Mouse (Mus musculus) hindbrain, embryonic 11.5 days (tissue): ENCODE data around the gene Rufy2. TPM values are rescaled to one million over a fixed set of nuclear protein-coding genes. Genes with fewer than 3 reads are reported as not detected.

Source experiments
- ATAC-seq: fragments of 200-750 bp; cut with Nextera tagmentation; 2 replicates; pipeline ENCODE4 v1.8.0; 2017; ENCODE audit warnings: mild to moderate bottlenecking, moderate TSS enrichment, moderate library complexity; ENCODE audit not compliant: low FRiP score
- DNase-seq: peaks from one replicate; pipeline ENCODE4 v3.0.0-alpha.2; 2015; ENCODE audit warnings: low spot score
- H3K27ac ChIP-seq: fragments of 300-500 bp; sonication (generic); 2 replicates; pipeline ENCODE4 v1.5.1; 2014; ENCODE audit warnings: mild to moderate bottlenecking, low read depth, low read length
- H3K27me3 ChIP-seq: fragments of 300-500 bp; sonication (generic); 2 replicates; pipeline ENCODE4 v1.6.1; 2014; ENCODE audit warnings: mild to moderate bottlenecking, low read length, moderate library complexity, mixed read lengths; ENCODE audit not compliant: control insufficient read depth, insufficient read depth
- H3K36me3 ChIP-seq: fragments of 300-500 bp; sonication (generic); 2 replicates; pipeline ENCODE4 v1.6.1; 2014; ENCODE audit warnings: mild to moderate bottlenecking, low read length, moderate library complexity, mixed read lengths; ENCODE audit not compliant: control insufficient read depth, insufficient read depth
- H3K4me1 ChIP-seq: fragments of 300-500 bp; sonication (generic); replicated peaks from 2 replicates; pipeline ENCODE4 v1.6.1; 2014; ENCODE audit warnings: low read length, mixed read lengths; ENCODE audit not compliant: control insufficient read depth, insufficient read depth
- H3K4me2 ChIP-seq: fragments of 300-500 bp; sonication (generic); replicated peaks from 2 replicates; pipeline ENCODE4 v1.6.1; 2014; ENCODE audit warnings: mild to moderate bottlenecking, low read depth, low read length
- H3K4me3 ChIP-seq: fragments of 300-500 bp; sonication (generic); 2 replicates; pipeline ENCODE4 v1.5.1; 2014; ENCODE audit warnings: low read depth, low read length
- H3K9ac ChIP-seq: fragments of 300-500 bp; sonication (generic); 2 replicates; pipeline ENCODE4 v1.6.1; 2014; ENCODE audit warnings: low read depth, low read length
- H3K9me3 ChIP-seq: fragments of 300-500 bp; sonication (generic); 2 replicates; pipeline ENCODE4 v1.6.1; 2016; ENCODE audit warnings: low read length; ENCODE audit not compliant: control insufficient read depth
- WGBS: fragments of 180-500 bp; shearing (Covaris S2); extraction: QIAGEN DNeasy Blood & Tissue Kit; methylation state at CpG from one replicate; pipeline ENCODE4 v1.1.7; 2014; 5-methylcytosine and 5-hydroxymethylcytosine counted together
- polyA plus RNA-seq: library from polyadenylated mRNA; unstranded; fragments of >200 nt; fragmentation: Nextera tagmentation; extraction: Ambion mirVana; gene quantifications from 2 replicates; pipeline ENCODE4 v1.2.1, GENCODE M21; 2014

Rufy2 gene
- polyA plus RNA-seq, 1 experiment from 2014 or later = 35.0 TPM

DNA sequence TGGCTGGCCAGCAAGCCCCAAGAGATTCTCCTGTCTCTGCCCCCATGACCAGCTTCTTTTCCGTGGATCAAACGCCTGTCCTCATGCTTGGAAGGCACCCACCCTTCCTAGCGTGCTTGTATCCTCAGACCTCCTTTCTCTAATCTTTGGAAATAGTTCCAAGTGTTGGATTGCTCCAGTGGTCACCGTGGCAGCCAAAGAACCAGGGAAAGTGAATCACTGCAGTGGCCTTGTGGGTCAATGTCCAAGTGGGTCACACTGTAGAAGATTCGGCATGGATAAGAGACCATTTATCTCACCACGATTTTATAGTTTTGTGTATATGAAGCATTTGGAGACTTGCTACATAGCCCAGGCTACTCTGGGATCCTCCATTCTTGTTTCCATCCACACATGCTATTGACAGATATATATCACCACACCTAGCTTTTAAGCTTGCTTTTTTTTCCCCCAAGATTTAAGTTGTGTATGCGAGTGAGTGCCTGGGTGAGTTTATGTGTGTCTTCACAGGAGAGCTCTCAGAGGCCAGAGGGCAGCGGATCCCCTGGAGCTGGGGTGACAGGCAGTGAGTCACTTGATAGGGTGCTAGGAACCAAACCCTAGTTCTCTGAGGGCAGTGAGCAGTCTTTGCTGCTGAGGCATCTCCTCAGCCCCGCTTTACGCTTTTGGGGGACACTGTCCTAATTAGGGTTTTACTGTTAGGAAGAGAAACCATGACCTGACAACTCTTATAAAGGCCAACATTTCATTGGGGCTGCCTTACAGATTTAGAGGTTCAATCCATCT, 47.5 kb downstream of the Rufy2 start:
- DNase-seq (no peak), ATAC-seq (no peak)
- no peaks in the 10 kb centered on the region for H3K9me3 ChIP-seq
- H3K27me3 ChIP-seq = no peaks in the 10 kb centered on the region
- no peaks in the 10 kb centered on the region; the same call in 1 of the 2 replicates for H3K4me1 ChIP-seq
- no peak overlapping the region for H3K9ac ChIP-seq
- no peak overlapping the region for H3K4me2 ChIP-seq
- H3K36me3 ChIP-seq = no peaks in the 10 kb centered on the region
- 86% methylated on average over 10 of the region's 10 CpGs for WGBS
- H3K4me3 ChIP-seq = no peak overlapping the region
- peak overlapping the region; percentile 100 for H3K27ac ChIP-seq

DNA sequence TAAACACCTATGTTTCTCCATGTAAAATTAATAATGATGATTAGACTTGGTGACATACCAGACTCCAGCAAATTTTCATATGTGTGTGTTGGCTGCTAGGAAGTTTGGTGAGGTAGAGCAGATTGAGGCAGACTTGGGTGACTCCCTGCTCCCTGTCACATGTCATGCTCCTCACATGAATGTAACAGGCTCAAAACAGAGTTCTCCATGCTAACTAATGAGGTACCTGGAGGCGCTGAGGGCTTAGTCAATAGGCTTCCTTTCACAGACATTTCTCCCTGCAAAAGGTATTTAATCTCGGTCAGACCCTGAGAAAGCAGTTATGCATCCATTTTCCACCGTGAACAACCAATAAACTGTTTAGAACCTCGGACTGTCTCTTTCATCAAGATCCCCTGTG, 48.4 kb downstream of the Rufy2 start:
- Histone ChIP-seq H3K36me3 (no peaks in the 10 kb centered on the region), H3K27me3 (no peaks in the 10 kb centered on the region), H3K4me1 (no peaks in the 10 kb centered on the region; the same call in 1 of the 2 replicates), H3K9me3 (no peaks in the 10 kb centered on the region), H3K27ac (no peak overlapping the region), H3K9ac (no peak overlapping the region), H3K4me2 (no peak overlapping the region), H3K4me3 (no peak overlapping the region)
- ATAC-seq = no peak
- WGBS = 60% methylated on average over 4 of the region's 4 CpGs
- no peak for DNase-seq

DNA sequence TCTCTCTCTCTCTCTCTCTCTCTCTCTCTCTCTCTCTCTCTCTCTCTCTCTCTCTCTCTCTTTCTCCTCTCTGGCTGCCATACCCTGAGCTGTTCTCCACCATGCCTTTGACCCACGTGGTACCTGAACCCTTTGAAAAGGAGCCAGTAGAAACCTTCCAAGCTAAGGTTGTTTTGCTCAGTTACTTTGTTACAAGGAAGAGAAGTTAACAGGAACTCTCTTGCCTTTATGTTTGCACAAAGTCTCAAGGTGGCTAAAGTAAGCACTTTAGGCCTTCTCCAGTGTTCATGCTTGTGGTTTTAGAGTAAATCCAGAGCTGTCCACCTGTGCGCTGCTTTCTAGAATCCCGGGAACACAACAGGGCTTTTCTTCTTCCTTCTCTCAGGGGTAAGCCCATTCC, 52.2 kb downstream of the Rufy2 start:
- Histone ChIP-seq H3K9ac (no peak overlapping the region), H3K4me2 (no peak overlapping the region), H3K27me3 (no peaks in the 10 kb centered on the region), H3K36me3 (no peaks in the 10 kb centered on the region), H3K4me1 (no peaks in the 10 kb centered on the region; the same call in 1 of the 2 replicates), H3K9me3 (no peaks in the 10 kb centered on the region), H3K27ac (no peak overlapping the region), H3K4me3 (no peak overlapping the region)
- ATAC-seq (no peak), DNase-seq (no peak)
- 83% methylated on average over 3 of the region's 3 CpGs for WGBS

DNA sequence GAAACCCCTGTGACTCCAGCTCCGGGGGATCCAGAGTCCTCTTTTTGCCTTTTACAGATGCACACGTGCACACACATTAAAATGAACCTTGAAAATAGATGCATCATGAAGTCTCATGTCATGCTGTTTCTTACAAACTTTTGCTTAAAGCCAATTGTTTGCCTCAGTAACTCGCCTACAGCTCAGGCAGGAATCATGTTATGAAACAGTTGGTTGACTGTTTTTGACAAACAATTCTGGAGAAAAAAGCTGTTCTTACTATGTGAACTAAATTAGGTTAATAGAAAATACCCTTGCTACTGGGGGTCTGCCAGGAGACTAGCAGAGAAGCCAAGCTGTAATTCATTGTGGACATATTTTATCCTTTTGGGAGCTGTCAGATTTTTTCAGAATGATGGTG, 52.9 kb downstream of the Rufy2 start:
- Histone ChIP-seq H3K27ac (no peak overlapping the region), H3K4me1 (no peaks in the 10 kb centered on the region; the same call in 1 of the 2 replicates), H3K9ac (no peak overlapping the region), H3K27me3 (no peaks in the 10 kb centered on the region), H3K36me3 (no peaks in the 10 kb centered on the region), H3K4me2 (no peak overlapping the region), H3K4me3 (no peak overlapping the region), H3K9me3 (no peaks in the 10 kb centered on the region)
- no peak for ATAC-seq
- no peak for DNase-seq
- 76% methylated on average over 3 of the region's 3 CpGs for WGBS

DNA sequence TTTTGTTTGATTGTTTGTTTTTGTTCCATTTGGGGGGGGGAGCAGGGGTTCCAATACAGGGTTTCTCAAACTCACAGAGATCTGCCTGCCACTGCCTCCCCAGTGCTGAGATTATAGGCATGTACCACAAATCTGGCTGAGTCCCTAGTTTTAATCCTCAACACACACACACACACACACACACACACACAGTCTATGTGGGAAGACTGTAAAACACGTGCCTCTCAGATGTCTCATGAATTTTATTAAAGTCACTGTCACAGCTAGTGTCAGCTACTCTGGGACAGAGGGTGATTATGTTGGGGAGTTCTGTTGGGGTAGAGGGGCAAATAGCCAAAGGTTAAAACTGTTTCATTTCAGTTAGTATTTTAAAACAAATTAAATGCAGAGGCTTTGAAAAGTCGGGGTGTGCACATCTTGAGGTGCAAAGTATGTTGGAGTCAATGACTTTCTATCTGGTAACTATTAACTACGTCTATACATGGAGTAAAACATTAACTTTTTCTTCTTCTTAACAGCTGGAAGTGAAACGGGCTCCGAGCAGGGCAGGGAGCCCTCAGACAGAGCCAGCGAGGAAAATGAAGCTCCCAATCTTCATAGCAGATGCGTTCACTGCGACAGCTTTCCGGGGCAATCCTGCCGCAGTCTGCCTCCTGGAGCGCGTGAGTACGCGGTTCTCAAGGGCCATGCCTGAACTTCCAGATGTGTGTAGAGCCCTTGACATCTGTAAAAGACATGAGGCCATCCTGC, 58.7 kb downstream of the Rufy2 start:
- no peak for ATAC-seq
- H3K27ac ChIP-seq = no peak overlapping the region
- no peak overlapping the region for H3K4me2 ChIP-seq
- H3K4me1 ChIP-seq = no peaks in the 10 kb centered on the region
- H3K9me3 ChIP-seq = no peaks in the 10 kb centered on the region
- DNase-seq = no peak
- H3K9ac ChIP-seq = no peak overlapping the region
- 67% methylated on average over 14 of the region's 14 CpGs for WGBS
- H3K27me3 ChIP-seq = no peaks in the 10 kb centered on the region
- H3K4me3 ChIP-seq = no peak overlapping the region
- H3K36me3 ChIP-seq = no peaks in the 10 kb centered on the region

DNA sequence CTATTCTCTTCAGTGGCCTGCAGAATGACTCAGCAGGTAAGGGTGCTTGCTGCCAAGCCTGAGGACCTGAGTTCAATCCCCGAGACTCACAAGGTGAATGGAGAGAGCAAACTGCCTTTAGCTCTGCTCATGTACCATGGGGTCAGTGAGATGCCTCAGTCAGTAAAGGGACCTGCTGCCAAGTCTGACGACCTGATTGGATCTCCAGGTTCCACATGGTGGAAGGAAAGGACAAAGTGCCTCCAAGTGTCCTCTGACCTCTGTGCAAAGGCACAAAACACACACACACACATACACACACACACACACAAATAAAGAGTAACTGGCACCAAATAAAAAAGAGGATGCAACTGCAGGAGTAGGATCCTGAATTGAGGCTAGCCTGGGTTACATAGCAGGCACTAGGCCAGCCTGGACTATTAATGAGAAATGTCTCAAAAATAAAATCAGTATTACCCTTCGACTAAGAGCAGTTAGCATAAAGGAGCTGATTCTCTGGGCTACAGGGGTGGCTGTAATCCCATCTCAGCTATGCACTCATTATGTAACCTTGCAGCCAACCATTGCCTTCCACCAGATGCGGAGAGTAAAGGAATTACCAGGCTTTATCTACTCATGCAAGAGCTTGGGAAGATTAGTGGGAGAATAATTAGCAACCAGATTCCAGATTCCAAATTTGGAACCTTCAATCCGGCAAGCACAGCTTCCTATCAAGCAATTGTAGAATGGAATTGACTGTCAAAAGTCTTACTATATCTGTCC, 60.0 kb downstream of the Rufy2 start:
- 84% methylated on average over 5 of the region's 5 CpGs for WGBS
- Histone ChIP-seq H3K4me1 (no peaks in the 10 kb centered on the region), H3K4me3 (no peak overlapping the region), H3K4me2 (no peak overlapping the region), H3K27me3 (no peaks in the 10 kb centered on the region), H3K27ac (no peak overlapping the region), H3K9ac (no peak overlapping the region), H3K9me3 (no peaks in the 10 kb centered on the region), H3K36me3 (no peaks in the 10 kb centered on the region)
- DNase-seq = no peak
- no peak for ATAC-seq

DNA sequence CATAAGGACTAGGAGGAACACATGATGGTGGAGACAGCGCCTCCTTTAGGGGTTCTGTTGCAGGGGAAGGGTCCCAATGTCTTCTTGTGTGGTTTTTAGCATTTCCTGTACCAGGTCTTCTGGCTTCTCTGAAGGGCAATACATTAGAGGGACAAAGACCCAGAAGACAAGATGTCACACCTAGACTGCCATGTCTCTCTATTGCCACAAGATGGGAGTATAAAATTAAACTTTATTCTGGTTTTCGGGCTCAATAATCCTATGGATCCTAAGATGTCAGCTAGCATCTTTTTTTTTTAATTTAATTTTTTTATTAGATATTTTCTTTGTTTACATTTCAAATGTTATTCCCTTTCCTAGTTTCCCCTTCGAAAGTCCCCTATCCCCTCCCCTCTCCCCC, 63.1 kb downstream of the Rufy2 start:
- no peak overlapping the region for H3K9ac ChIP-seq
- no peaks in the 10 kb centered on the region for H3K27me3 ChIP-seq
- no peak overlapping the region for H3K4me3 ChIP-seq
- DNase-seq = no peak
- WGBS = 71% methylated on average over 3 of the region's 3 CpGs
- H3K9me3 ChIP-seq = no peaks in the 10 kb centered on the region
- no peaks in the 10 kb centered on the region for H3K4me1 ChIP-seq
- H3K27ac ChIP-seq = no peak overlapping the region
- H3K4me2 ChIP-seq = no peak overlapping the region
- no peak for ATAC-seq
- H3K36me3 ChIP-seq = no peaks in the 10 kb centered on the region

DNA sequence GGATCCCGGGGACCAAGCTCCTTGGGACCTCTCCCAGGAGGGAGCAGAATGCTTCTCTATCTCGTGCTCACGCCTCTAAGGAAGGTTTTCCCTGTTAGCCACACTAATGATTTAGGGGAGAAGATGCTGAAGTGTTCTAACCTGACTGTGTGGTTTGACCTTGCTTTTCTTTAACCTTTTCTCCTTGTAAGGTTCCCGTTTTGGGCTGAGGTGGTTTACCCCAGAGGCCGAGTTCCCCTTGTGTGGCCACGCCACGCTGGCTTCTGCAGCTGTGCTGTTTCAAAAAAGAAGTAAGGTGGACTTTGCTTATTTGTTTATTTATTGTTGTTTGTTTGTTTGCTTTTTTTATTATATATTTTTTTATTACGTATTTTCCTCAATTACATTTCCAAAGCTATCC, 67.7 kb downstream of the Rufy2 start:
- 93% methylated on average over 8 of the region's 8 CpGs for WGBS
- Histone ChIP-seq H3K36me3 (no peaks in the 10 kb centered on the region), H3K4me1 (no peaks in the 10 kb centered on the region), H3K4me2 (no peak overlapping the region), H3K27ac (no peak overlapping the region), H3K27me3 (no peaks in the 10 kb centered on the region), H3K9ac (no peak overlapping the region), H3K4me3 (no peak overlapping the region), H3K9me3 (no peaks in the 10 kb centered on the region)
- ATAC-seq = no peak
- DNase-seq = no peak
